In genomic region chr10:118883317-118883716, GRCm38 (mm10) we compare ENCODE assay signal across 24 mouse cellular contexts. TPM values are rescaled to one million over a fixed set of nuclear protein-coding genes. Genes with fewer than 3 reads are reported as not detected.
A peak's percentile ranks its signal among the peaks of the same experiment; 100 is the strongest.
DNase-seq lines count a peak whose midpoint lies in the region; ATAC-seq and TF ChIP-seq lines count a peak whose summit lies in the region.
"Had no signal": no experiment of that assay in that cellular context is flagged by ENCODE, and none has a peak within 500 bp of the region (broad histone marks: within the 10 kb centered on the region; RNA-seq: fewer than 3 reads in every experiment).

No protein-coding gene starts in this region.

- no peak for DNase-seq in spleen, adult 2 months (ENCODE audit: low read depth in 1 of 2, low spot score in 2 of 2)
- no peak for DNase-seq in spleen, postnatal 14 days (ENCODE audit: low spot score in 2 of 2)
- peak; percentile 16 for DNase-seq in CD4-positive helper T cell, adult 2 months (ENCODE audit: low read depth, low spot score)
- no peak for DNase-seq in layer of hippocampus, adult 9-11 months
- DNase-seq: adrenal gland, postnatal 14 days; cerebellum, adult 9-10 months; gastrocnemius, postnatal 36 days; kidney, postnatal 4 days; left cerebral cortex, postnatal 4 days; midbrain, embryonic 14.5 days; right cerebral cortex, postnatal 14 days; thymus, postnatal 14 days had no signal

- peaks cover 14% of the 10 kb centered on the region for H3K4me1 ChIP-seq in spleen, adult 2 months (ENCODE audit: control insufficient read depth, insufficient read depth, insufficient read length)
- peaks cover 2% of the 10 kb centered on the region; the same call in 1 of the 2 replicates for H3K4me1 ChIP-seq in bone marrow, adult 2 months (ENCODE audit: control insufficient read depth, insufficient read depth, low read length)
- H3K4me1 ChIP-seq in megakaryocyte, embryonic 14.5 days: peaks cover 25% of the 10 kb centered on the region
- H3K4me1 ChIP-seq: forebrain, embryonic 12.5 days; limb, embryonic 15.5 days; liver, embryonic 15.5 days; neural tube, embryonic 12.5 days; stomach, embryonic 15.5 days had no signal

- WGBS in spleen, adult 2 months: 37% methylated on average over 11 of the region's 11 CpGs
- 24% methylated on average over 11 of the region's 11 CpGs for WGBS in bone marrow, adult 2 months

- H3K36me3 ChIP-seq in spleen, adult 2 months (ENCODE audit: control insufficient read depth, insufficient read depth, low read length): no peaks in the 10 kb centered on the region
- no peaks in the 10 kb centered on the region for H3K36me3 ChIP-seq in megakaryocyte, embryonic 14.5 days (replicated peaks; ENCODE audit: low read length)
- H3K36me3 ChIP-seq: forebrain, embryonic 12.5 days; limb, embryonic 15.5 days; liver, embryonic 15.5 days; neural tube, embryonic 12.5 days; stomach, embryonic 15.5 days had no signal

- no peak for TF ChIP-seq CTCF in spleen, adult 2 months (IDR thresholded peaks at IDR 0.05; ENCODE audit: extremely low read depth, insufficient read depth, insufficient read length, insufficient replicate concordance)
- TF ChIP-seq CTCF in bone marrow, adult 2 months (IDR thresholded peaks at IDR 0.05; ENCODE audit: control insufficient read depth, insufficient read depth, low read length): no peak

- no peaks in the 10 kb centered on the region for H3K27me3 ChIP-seq in spleen, adult 2 months (ENCODE audit: control insufficient read depth, insufficient read depth, low read length)
- H3K27me3 ChIP-seq in megakaryocyte, embryonic 14.5 days (replicated peaks): no peaks in the 10 kb centered on the region
- H3K27me3 ChIP-seq: forebrain, embryonic 12.5 days; limb, embryonic 15.5 days; liver, embryonic 15.5 days; neural tube, embryonic 12.5 days; stomach, embryonic 15.5 days had no signal

- peak overlapping the region; percentile 83 for H3K27ac ChIP-seq in spleen, adult 2 months (ENCODE audit: insufficient read depth, low read length)
- H3K27ac ChIP-seq in bone marrow, adult 2 months (ENCODE audit: control insufficient read depth, insufficient read depth, low read depth, low read length, poor library complexity): peak overlapping the region; percentile 18; the same call in 1 of the 2 replicates
- H3K27ac ChIP-seq: forebrain, embryonic 12.5 days; limb, embryonic 15.5 days; liver, embryonic 15.5 days; neural tube, embryonic 12.5 days; stomach, embryonic 15.5 days had no signal

- no peak; the same call in 1 of the 2 replicates for ATAC-seq in monocyte, adult 5-6 weeks (replicated peaks; ENCODE audit: insufficient number of reproducible peaks, low FRiP score, low TSS enrichment, poor library complexity, severe bottlenecking)
- ATAC-seq: hindbrain, embryonic 16.5 days; intestine, embryonic 16.5 days; lung, postnatal 0 days had no signal

- no peak for TF ChIP-seq POLR2A in spleen, adult 2 months (IDR thresholded peaks at IDR 0.05; ENCODE audit: low read depth, low read length)
- no peak for TF ChIP-seq POLR2A in bone marrow, adult 2 months (IDR thresholded peaks at IDR 0.05; ENCODE audit: borderline replicate concordance, control insufficient read depth, low read depth, low read length)

- no peak overlapping the region for H3K4me3 ChIP-seq in spleen, adult 2 months (ENCODE audit: extremely low read depth, insufficient read depth, insufficient read length)
- no peak overlapping the region for H3K4me3 ChIP-seq in bone marrow, adult 2 months (replicated peaks; ENCODE audit: control insufficient read depth, low read depth, low read length)
- H3K4me3 ChIP-seq in megakaryocyte, embryonic 14.5 days (replicated peaks): peak overlapping the region; percentile 88
- H3K4me3 ChIP-seq: erythroblast, embryonic 14.5 days; forebrain, embryonic 12.5 days; limb, embryonic 15.5 days; liver, embryonic 15.5 days; neural tube, embryonic 12.5 days; stomach, embryonic 15.5 days had no signal

- peaks cover 5% of the 10 kb centered on the region for H3K9me3 ChIP-seq in megakaryocyte, embryonic 14.5 days
- H3K9me3 ChIP-seq: forebrain, embryonic 12.5 days; limb, embryonic 15.5 days; liver, embryonic 15.5 days; neural tube, embryonic 12.5 days; stomach, embryonic 15.5 days had no signal

RNA-seq across cellular contexts. Expression of gene Dyrk2, which starts 13.3 kb away (rescaled TPM):
- polyA plus RNA-seq in spleen, adult 2 months (2012; rRNA removed): 10.0 and 10.1 TPM in 2 replicates
- polyA plus RNA-seq in bone marrow, adult 2 months (2011; ENCODE audit: insufficient read depth, insufficient read length, low replicate concordance, missing spikeins): 4.7 and 5.4 TPM in 2 replicates
- polyA plus RNA-seq in megakaryocyte, embryonic 14.5 days (2012; ENCODE audit: insufficient read depth, low replicate concordance): 7.6 and 10.5 TPM in 2 replicates
- 54.2 to 64.6 TPM (median 61.5 TPM) in 3 replicates for total RNA-seq in monocyte, adult 5-6 weeks (2017)
